Mouse (Mus musculus) layer of hippocampus, adult 9-10 months (tissue): ENCODE data around the gene Med13.
"Not testable (repeated sequence)": the region's sequence is repeated elsewhere in the genome, so short reads cannot be mapped to it uniquely, and the experiment has no call there.

Source experiments
- DNase-seq: peaks from one replicate; pipeline ENCODE4 v3.0.0; 2022; ENCODE audit warnings: low spot score

The Med13 gene

DNA sequence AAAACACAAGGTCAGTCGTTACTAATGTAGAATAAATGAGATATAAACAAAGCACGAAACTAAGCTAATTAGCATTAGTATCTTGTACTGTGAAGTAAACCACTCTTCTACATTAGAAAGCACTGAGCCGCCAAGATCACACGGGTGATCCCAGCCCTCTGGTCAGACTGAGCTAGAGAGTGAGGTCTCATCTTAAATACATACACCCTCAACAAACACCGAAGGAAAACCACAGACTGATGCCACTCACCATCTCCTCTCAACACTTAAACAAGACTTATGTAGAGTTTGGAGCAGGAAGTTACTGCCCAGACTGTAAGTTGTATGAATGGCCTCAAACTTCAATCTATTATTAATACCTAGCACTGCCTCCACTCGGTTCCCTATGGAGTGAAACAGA, 47.1 kb downstream of the Med13 start:
- no peak for DNase-seq

DNA sequence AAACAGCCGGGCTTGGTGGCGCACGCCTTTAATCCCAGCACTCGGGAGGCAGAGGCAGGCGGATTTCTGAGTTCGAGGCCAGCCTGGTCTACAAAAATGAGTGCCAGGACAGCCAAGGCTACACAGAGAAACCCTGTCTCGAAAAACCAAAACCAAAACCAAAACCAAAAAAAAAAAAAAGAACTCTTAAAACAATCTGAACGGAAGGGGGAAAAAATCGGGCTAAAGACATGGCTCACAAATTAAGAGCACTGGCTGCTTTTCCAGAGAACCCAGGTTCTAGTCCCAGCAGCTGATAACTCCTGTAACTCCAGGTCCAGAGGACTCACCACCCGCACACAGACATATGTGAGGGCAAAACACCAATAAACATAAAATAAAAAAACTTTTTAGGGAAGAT, 65.2 kb downstream of the Med13 start:
- DNase-seq, result not testable (repeated sequence)

- no peak for DNase-seq
Measured at GRCm38 (mm10) chr11:86291714-86292113, 65.7 kb downstream of the Med13 start.

DNA sequence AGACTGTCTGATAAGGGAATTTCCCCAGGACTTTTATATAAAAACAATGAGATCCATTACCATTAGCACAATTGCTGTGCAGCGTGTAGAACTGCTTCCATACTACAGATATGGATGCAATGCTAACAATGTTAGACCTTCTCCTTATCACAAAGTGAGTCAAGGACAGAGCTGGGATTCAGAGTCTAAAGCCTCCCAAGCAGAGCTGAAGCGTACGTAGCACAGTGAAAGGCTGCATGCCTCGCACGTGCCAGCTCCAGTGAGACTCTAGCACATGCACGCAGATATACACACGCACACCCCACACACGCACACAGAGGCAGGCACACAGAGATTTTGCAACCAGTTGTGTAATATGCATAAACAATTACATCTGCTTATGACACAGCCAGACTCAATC, 71.7 kb downstream of the Med13 start:
- no peak for DNase-seq

GRCm38 (mm10) chr11:86278442-86279102, 78.8 kb downstream of the Med13 start:
- DNase-seq, result no peak

- peak; percentile 78 for DNase-seq
Measured at GRCm38 (mm10) chr11:86257460-86258076, 99.8 kb downstream of the Med13 start, which contains the start of gene Ints2. Gene Ints2 (minus strand): TSS chr11:86257575.

GRCm38 (mm10) chr11:86257054-86257453, 100.3 kb downstream of the Med13 start:
- no peak for DNase-seq

- DNase-seq, result no peak
Measured at GRCm38 (mm10) chr11:86253342-86253741, 104.1 kb downstream of the Med13 start.

DNA sequence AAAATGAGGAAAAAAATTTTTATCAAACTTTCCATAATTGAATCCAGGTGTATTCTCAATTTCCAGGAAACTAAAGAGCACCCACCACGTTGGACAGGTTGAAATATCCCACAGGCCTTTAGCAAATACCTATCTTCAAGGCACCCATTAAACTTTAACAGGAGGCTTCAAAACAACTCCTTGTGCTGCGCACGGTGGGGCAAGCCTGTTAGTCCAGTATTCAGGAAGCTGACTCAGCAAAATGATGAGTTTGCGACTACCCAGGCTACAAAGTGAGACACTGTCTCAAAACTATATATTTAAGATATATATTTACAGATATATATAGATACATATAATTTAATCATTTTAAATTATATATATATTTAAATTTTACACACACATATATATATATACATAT, 125.0 kb downstream of the Med13 start:
- no peak for DNase-seq

DNA sequence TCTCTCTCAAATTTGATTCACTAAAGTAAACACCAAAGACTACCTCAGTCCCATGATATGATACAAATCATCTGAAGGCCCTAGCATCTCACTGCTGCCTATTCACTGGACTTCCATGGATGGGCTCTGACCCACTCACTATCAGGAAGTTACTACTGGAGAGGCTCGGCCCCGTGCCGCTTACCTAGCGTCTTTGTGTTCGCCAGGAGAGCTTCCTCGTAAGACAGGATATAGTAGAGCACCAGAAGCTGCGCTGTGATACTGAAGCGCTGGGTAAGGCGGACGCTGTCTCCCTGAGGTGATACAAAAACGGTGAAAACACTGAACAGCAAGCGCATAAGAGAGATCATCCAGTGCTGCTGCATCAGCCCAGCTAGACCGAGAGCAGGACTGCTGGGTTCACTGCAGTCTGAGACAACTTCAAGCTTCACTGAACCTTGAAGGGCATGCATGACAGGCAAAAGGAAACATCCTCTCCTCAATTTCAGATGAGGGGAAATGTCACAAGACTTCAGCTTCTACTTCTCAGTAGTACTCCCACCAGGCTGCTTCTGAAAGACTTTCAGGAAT, 125.5 kb downstream of the Med13 start:
- no peak for DNase-seq

DNA sequence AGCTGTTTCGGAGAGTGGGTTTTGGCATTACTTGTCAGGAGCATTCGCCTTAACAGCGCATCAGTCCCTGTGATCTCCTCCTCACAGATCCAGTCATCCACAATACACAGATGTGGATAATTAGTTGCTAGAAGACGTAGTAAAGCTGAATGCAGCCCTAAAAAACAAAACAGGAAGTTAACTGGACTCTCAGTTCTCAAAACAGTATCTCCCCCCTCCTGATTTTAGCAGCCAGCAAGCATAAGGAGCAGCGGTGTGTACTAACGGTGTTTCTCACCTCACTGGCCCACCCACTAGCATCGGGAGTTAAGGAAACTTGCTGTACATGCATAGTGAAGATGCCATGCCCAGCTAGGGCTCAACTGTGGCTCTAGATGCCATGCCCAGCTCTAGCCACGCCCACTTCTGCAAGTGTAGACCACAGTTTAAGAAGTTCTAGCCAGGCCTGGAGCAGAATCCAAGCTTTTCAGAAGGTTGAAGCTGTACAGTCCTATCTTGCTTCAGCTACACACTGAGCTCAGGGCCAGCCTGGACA, 130.7 kb downstream of the Med13 start:
- no peak for DNase-seq

DNA sequence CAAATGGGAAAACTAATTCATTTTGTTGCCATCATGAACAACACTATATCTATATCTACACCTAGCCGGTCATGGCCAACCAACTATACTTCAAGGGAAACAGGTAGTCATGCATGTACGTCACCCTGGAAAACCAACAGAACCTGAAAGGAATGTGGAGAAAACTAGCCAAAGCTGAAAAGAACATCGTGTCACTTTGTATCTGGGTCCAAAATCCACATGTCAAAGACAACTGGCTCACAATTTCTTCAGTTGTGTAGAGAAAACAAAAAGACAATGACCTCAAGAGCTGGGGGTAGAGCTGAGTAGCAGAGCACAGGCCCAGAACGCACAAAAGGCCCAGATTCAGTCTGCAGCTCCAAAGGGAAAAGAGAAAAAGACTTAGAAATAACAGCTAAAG, 131.6 kb downstream of the Med13 start:
- DNase-seq, result no peak
